Mouse (Mus musculus) Muller cell, postnatal 12 days (primary cell): ENCODE measurements at regions not wholly inside any gene's neighbourhood (a gene's known extent, or its start where the extent isn't known, plus 50 kb on each side); places are given as distances from the start of the nearest gene placed in this dataset.
A peak's percentile ranks its signal among the peaks of the same experiment; 100 is the strongest.

Experiments
- DNase-seq: peaks from one replicate; pipeline ENCODE4 v3.0.0-alpha.2; 2015; ENCODE audit errors: inconsistent ontology term

DNA sequence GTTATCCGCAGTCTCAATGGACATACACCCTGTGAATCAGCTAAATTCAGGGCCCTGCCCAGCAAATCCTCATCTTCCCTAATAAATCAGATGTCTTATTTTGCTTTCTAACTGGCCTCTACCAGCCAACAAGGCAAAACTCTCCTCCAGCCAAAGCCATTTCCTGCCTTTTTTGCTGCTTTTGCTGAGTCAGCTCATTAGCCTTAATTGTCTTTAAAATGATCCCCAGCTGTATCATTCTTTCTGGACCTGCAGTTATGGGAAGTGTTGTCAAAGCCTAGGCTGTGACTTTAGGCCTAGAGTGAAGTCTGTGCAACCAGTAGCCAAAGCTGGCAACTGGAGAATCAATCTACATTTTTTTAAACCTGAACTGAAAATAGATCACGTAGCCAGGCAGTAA lies 81.4 kb downstream of the Mtpn start:
- no peak for DNase-seq

GRCm38 (mm10) chr6:35445007-35445406 lies 94.7 kb downstream of the Mtpn start:
- no peak for DNase-seq

DNA sequence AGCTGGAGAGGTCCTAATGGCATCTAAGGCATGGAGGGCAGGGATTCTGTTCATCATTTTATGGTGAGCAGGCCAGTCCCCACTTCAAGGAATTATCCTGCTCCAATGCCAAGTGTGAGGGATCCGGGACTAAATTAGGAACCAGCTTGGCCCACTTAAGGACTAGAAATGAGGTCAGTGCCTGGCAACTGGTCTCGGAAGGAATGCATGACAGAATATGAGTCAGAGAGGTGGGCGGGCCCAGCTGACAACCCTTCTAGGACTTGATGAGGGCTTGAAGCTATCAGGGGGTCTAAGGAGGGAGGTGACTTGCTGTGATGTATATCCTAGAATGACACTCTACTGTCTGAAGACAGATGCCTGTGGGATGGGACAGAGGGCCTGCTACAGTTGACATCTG lies 100.4 kb upstream of the Fam180a start:
- DNase-seq = peak; percentile 99

- DNase-seq = peak; percentile 27
Measured at GRCm38 (mm10) chr6:35424521-35424920, 98.6 kb upstream of the Fam180a start.

DNA sequence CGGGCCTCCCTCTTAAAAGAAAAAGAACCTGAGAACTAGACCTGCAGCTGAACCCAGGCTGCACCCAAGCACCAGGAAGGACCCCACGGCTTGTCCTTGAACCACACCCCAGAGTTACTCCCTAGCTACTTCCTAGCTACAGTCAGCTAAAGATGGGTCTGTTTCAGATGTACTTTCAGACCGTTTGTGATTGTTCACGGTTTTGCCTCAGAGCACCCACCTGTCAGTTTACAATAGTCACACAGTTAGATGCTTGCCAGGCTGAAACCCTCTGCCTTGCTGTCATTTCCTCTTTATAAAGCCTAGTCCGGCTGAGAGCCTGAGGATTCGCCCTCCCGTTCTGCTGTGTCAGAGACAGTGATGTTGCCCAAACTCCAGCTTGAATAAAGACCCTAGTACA lies 95.0 kb upstream of the Fam180a start:
- no peak for DNase-seq

DNA sequence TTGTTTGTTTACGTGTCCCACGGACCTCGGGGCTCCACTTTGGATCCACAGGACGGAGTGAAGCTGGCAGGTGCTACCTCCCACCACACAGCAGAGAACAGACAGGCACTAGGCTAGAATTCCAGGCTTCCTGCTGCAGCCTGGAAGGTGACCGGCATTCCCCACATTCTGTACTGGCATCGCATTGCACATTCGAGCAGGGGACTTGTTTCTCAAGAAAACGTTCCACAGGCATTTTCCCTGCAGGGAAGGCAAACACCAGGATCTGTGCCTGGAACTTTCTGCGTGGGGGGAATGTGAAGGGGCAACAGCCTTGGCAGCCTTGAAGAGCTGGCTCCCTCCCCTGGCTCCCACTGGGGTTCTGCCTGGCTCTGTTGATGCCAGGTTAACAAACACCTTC lies 79.1 kb upstream of the Fam180a start:
- no peak for DNase-seq

DNA sequence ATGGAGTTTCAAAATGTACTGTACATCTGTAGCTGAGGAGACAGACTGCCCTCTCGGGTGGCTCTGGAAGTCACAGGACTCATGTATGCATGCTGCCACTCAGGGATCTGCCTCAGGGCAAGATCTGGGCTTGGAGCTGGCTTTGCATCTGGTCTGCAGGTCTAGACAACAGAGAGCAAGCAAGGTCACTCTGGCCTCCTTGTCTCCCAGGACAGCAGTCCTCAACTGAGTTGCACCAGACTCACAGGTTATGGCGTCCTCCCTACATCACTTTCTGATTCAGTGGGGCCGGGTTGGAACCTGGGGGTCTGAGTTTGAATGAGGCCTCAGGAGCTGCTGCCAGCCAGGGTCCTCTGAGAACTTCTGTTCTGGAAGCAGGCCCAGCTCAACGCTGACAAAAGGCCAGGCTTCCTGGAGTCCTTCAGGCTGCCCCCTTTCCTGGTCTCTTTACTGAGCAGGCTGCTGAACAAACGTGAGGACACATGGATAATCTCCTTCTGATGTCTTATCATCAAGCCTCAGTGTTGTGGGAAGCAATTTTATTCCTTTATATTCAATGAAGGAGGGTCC lies 77.5 kb upstream of the Fam180a start:
- DNase-seq = no peak

- no peak for DNase-seq
Measured at GRCm38 (mm10) chr6:35395726-35396125, 69.8 kb upstream of the Fam180a start.

DNA sequence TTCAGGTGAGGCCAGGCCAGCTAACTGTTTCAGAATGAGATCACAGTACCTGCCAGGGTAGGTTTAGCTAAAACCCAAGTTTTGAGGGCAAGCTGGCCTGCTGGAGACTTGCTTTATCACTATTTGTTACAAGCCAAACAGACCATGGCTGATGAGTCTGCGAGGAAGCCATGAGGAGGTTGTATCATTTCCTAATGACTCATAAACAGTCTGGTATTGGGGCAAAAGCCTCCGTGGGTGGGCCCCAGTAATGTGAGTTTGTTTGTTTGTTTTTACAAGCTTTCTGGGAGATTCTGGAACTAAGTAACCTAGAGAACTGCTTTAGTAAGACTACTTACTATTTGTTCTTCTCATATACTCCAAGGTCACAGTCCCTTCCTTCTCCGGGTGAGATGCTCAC lies 62.9 kb upstream of the Fam180a start:
- peak; percentile 79 for DNase-seq

- no peak for DNase-seq
Measured at GRCm38 (mm10) chr6:35381536-35381935, 55.6 kb upstream of the Fam180a start.

- peak; percentile 67 for DNase-seq
Measured at GRCm38 (mm10) chr6:35380721-35381466, 55.0 kb upstream of the Fam180a start.

DNA sequence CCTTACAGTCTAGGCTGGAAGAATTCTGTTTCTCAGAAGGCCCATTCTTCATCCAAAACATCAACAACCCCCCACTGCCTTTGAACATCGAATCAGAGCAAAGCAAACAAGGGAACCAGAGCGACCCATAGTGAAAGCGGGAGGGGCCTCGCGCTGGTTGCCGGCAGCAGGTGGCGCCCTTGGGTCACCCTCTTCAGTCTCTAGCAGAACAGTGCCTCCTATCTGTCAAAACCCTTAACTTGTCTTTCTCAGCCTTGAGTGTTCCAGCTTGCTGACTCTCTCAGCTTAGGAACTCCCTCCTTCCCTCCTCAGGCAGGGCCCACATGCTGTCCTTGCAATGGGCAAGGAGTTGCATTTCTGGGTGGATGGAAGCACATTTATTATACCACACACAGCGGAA lies 53.9 kb upstream of the Fam180a start:
- DNase-seq = peak; percentile 80

DNA sequence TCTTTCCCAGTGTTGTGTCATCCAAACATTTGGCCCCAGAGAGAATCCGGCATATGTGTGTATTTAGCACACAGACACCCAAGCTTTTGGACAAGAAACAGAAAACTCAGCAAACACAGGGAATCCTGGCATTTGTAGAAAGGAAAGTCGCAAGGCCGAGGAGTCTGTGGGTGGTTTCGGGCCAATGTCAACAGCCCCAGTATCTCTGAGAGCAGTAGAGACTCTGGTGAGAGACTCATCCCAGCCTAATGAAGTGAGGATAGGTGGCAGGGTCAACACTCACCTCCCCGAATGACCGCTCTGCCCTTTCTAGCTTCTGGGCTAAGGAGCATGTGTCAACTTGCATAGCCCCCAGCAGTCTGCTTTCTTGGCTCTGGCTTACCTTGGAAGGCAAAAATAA lies 52.9 kb upstream of the Fam180a start:
- DNase-seq = no peak

GRCm38 (mm10) chr6:35377535-35377934 lies 51.6 kb upstream of the Fam180a start:
- DNase-seq = no peak

GRCm38 (mm10) chr6:35376526-35376925 lies 50.6 kb upstream of the Fam180a start:
- no peak for DNase-seq
